Mouse (Mus musculus): ENCODE results near the gene Slc24a1.

DNA sequence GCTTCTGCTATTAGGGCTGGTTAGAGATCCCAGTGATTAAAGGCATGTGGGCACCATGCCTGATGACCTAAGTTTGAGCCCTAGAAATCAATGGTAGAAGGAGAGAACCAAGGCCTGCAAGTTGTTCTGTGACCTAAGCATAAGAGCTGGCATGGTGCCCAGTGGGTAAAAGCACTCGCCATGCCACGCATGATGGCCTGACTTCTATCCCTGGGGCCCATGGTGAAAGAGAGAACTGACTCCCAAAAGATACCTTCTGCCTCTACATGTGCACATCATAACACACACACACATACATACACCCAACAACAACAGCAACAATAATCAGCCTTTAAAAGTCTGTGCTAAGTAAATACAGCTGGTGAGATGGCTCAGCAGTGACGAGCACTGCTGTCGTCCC lies 38.0 kb downstream of the Slc24a1 start:
- TF ChIP-seq CTCF (conservative IDR thresholded peaks at IDR 0.05; ENCODE audit: low read length) (no peak), NANOG (IDR thresholded peaks at IDR 0.05; ENCODE audit: borderline replicate concordance, low read length) (no peak), POU5F1 (IDR thresholded peaks at IDR 0.05; ENCODE audit: borderline replicate concordance, low read length) (no peak)

All from E14TG2a.4 (cell line).